Comparison of ENCODE assay signal across 8 mouse cellular contexts in genomic region chr4:48770954-48771665, GRCm38 (mm10).
DNase-seq lines count a peak whose midpoint lies in the region; ATAC-seq and TF ChIP-seq lines count a peak whose summit lies in the region.

No protein-coding gene starts in this region.

- H3K9ac ChIP-seq in heart, embryonic 11.5 days (ENCODE audit: low read depth, low read length), result no peak overlapping the region
- no peak overlapping the region for H3K9ac ChIP-seq in forebrain, embryonic 16.5 days (replicated peaks; ENCODE audit: low read depth, low read length)
- no peak overlapping the region for H3K9ac ChIP-seq in intestine, embryonic 16.5 days (ENCODE audit: low read depth, low read length)
- no peak overlapping the region for H3K9ac ChIP-seq in midbrain, embryonic 15.5 days

- H3K4me1 ChIP-seq in heart, embryonic 11.5 days (ENCODE audit: control insufficient read depth, insufficient read depth, low read length), result no peaks in the 10 kb centered on the region
- H3K4me1 ChIP-seq in forebrain, embryonic 16.5 days (replicated peaks; ENCODE audit: control insufficient read depth, insufficient read depth, low read length), result peaks cover 5% of the 10 kb centered on the region
- peaks cover 7% of the 10 kb centered on the region for H3K4me1 ChIP-seq in intestine, embryonic 16.5 days (ENCODE audit: control insufficient read depth, insufficient read depth, low read length)
- peaks cover 4% of the 10 kb centered on the region; the same call in 1 of the 2 replicates for H3K4me1 ChIP-seq in midbrain, embryonic 15.5 days

- H3K9me3 ChIP-seq in heart, embryonic 11.5 days (replicated peaks; ENCODE audit: control insufficient read depth, low read length), result no peaks in the 10 kb centered on the region
- H3K9me3 ChIP-seq in forebrain, embryonic 16.5 days (ENCODE audit: control insufficient read depth, low read length), result no peaks in the 10 kb centered on the region
- no peaks in the 10 kb centered on the region for H3K9me3 ChIP-seq in intestine, embryonic 16.5 days (ENCODE audit: control insufficient read depth, low read length)
- H3K9me3 ChIP-seq in midbrain, embryonic 15.5 days, result no peaks in the 10 kb centered on the region

- no peak overlapping the region for H3K4me3 ChIP-seq in heart, embryonic 11.5 days (ENCODE audit: low read depth, low read length)
- no peak overlapping the region for H3K4me3 ChIP-seq in forebrain, embryonic 16.5 days (replicated peaks; ENCODE audit: low read length)
- H3K4me3 ChIP-seq in intestine, embryonic 16.5 days (ENCODE audit: low read length), result 0 out of 2 replicates have a peak overlapping the region, but pooled peaks have one; percentile 9
- no peak overlapping the region for H3K4me3 ChIP-seq in left cerebral cortex, adult 2 months
- H3K4me3 ChIP-seq in midbrain, embryonic 15.5 days, result no peak overlapping the region

- ATAC-seq in heart, embryonic 11.5 days (replicated peaks; ENCODE audit: insufficient number of reproducible peaks, low FRiP score, low TSS enrichment), result no peak
- peak; percentile 80 for ATAC-seq in forebrain, embryonic 16.5 days
- peak; percentile 86 for ATAC-seq in intestine, embryonic 16.5 days
- peak; percentile 93 for ATAC-seq in midbrain, embryonic 15.5 days (replicated peaks)

- no peaks in the 10 kb centered on the region for H3K36me3 ChIP-seq in heart, embryonic 11.5 days (ENCODE audit: control insufficient read depth, insufficient read depth, low read length)
- H3K36me3 ChIP-seq in forebrain, embryonic 16.5 days (ENCODE audit: control insufficient read depth, insufficient read depth), result no peaks in the 10 kb centered on the region
- no peaks in the 10 kb centered on the region for H3K36me3 ChIP-seq in intestine, embryonic 16.5 days (ENCODE audit: control insufficient read depth, insufficient read depth, low read length)
- no peaks in the 10 kb centered on the region for H3K36me3 ChIP-seq in midbrain, embryonic 15.5 days (replicated peaks)

- peak; percentile 7 to 54 for DNase-seq in heart, adult 18-20 months
- DNase-seq in c-Kit-positive CD71-positive TER-119-positive erythroid progenitor cells, embryonic 14.5 days (ENCODE audit: low spot score), result peak; percentile 7
- peak; percentile 59 to 72 for DNase-seq in left cerebral cortex, adult 2 months (ENCODE audit: extremely low spot score in 1 of 2, low spot score in 2 of 2)
- peak; percentile 9 for DNase-seq in thymus, postnatal 25 days

- no peak overlapping the region for H3K27ac ChIP-seq in heart, embryonic 11.5 days (ENCODE audit: low read depth, low read length)
- peak overlapping the region; percentile 16 for H3K27ac ChIP-seq in forebrain, embryonic 16.5 days (ENCODE audit: low read length)
- 0 out of 2 replicates have a peak overlapping the region, but pooled peaks have one; percentile 23 for H3K27ac ChIP-seq in intestine, embryonic 16.5 days (ENCODE audit: low read length)
- no peak overlapping the region for H3K27ac ChIP-seq in left cerebral cortex, adult 2 months
- H3K27ac ChIP-seq in midbrain, embryonic 15.5 days, result peak overlapping the region; percentile 62

- TF ChIP-seq CTCF in left cerebral cortex, adult 2 months (IDR thresholded peaks at IDR 0.05), result peak; percentile 72

- WGBS in heart, embryonic 11.5 days (ENCODE audit: insufficient replicate concordance), result 38% methylated on average over 14 of the region's 14 CpGs
- WGBS in forebrain, embryonic 16.5 days, result 36% methylated on average over 14 of the region's 14 CpGs
- WGBS in intestine, embryonic 16.5 days, result 23% methylated on average over 14 of the region's 14 CpGs
- WGBS in midbrain, embryonic 15.5 days, result 38% methylated on average over 14 of the region's 14 CpGs

- intact Hi-C loops in left cerebral cortex, adult 2 months (cut with DNase I), result loop anchor here (1.0 to 5.0 kb wide), 4 partner anchors 80 to 856 kb away; no protein-coding TSS in a partner anchor

- H3K27me3 ChIP-seq in heart, embryonic 11.5 days (ENCODE audit: control insufficient read depth, insufficient read depth, low read length), result 0 out of 2 replicates have a peak, but pooled peaks cover 4% of the 10 kb centered on the region
- H3K27me3 ChIP-seq in forebrain, embryonic 16.5 days (replicated peaks; ENCODE audit: control insufficient read depth, insufficient read depth, low read length), result no peaks in the 10 kb centered on the region
- no peaks in the 10 kb centered on the region for H3K27me3 ChIP-seq in intestine, embryonic 16.5 days (replicated peaks; ENCODE audit: control insufficient read depth, insufficient read depth, low read length)
- H3K27me3 ChIP-seq in midbrain, embryonic 15.5 days (replicated peaks), result no peaks in the 10 kb centered on the region

- H3K4me2 ChIP-seq in heart, embryonic 11.5 days, result no peak overlapping the region
- H3K4me2 ChIP-seq in forebrain, embryonic 16.5 days (ENCODE audit: low read length), result no peak overlapping the region
- H3K4me2 ChIP-seq in intestine, embryonic 16.5 days (ENCODE audit: low read depth, low read length), result peak overlapping the region; percentile 39
- H3K4me2 ChIP-seq in midbrain, embryonic 15.5 days, result peak overlapping the region; percentile 12; the same call in 1 of the 2 replicates

Comparison
In these comparisons a context has a peak if more than half of its experiments do, and no peak if none do; other contexts are left out.
1. DNase-seq: peak in every context shown above with its lines; median percentile 66 in left cerebral cortex, adult 2 months; 30 in heart, adult 18-20 months; 9 in thymus, postnatal 25 days; 7 in c-Kit-positive CD71-positive TER-119-positive erythroid progenitor cells, embryonic 14.5 days.
2. H3K27ac ChIP-seq: peak in forebrain, embryonic 16.5 days (single experiment), intestine, embryonic 16.5 days (single experiment) and midbrain, embryonic 15.5 days (single experiment); none in heart, embryonic 11.5 days (single experiment) and left cerebral cortex, adult 2 months (single experiment).
3. H3K4me2 ChIP-seq: peak in intestine, embryonic 16.5 days (single experiment) and midbrain, embryonic 15.5 days (single experiment); none in heart, embryonic 11.5 days (single experiment) and forebrain, embryonic 16.5 days (single experiment).